Comparison of ENCODE assay signal across 8 mouse cellular contexts in genomic region chr7:45332685-45333425, GRCm38 (mm10). TPM values are rescaled to one million over a fixed set of nuclear protein-coding genes. Genes with fewer than 3 reads are reported as not detected.
DNase-seq lines count a peak whose midpoint lies in the region; ATAC-seq and TF ChIP-seq lines count a peak whose summit lies in the region.

No protein-coding gene starts in this region.

- no peaks in the 10 kb centered on the region for H3K36me3 ChIP-seq in hindbrain, postnatal 0 days (ENCODE audit: insufficient read depth, low read length)
- H3K36me3 ChIP-seq in liver, embryonic 12.5 days: no peaks in the 10 kb centered on the region

- peak overlapping the region; percentile 93 for H3K4me2 ChIP-seq in hindbrain, postnatal 0 days (ENCODE audit: low read depth, low read length)
- H3K4me2 ChIP-seq in liver, embryonic 12.5 days: peak overlapping the region; percentile 80

- H3K9me3 ChIP-seq in hindbrain, postnatal 0 days (ENCODE audit: low read length): no peaks in the 10 kb centered on the region
- H3K9me3 ChIP-seq in liver, embryonic 12.5 days (replicated peaks): no peaks in the 10 kb centered on the region

- peak overlapping the region; percentile 71 for H3K4me3 ChIP-seq in left cerebral cortex, adult 2 months
- peak overlapping the region; percentile 74 for H3K4me3 ChIP-seq in brown adipose tissue, adult 24 weeks (ENCODE audit: insufficient read depth, low read depth, low read length)
- peak overlapping the region; percentile 90 for H3K4me3 ChIP-seq in gastrocnemius, adult 2 months
- peak overlapping the region; percentile 61 for H3K4me3 ChIP-seq in hindbrain, postnatal 0 days (ENCODE audit: low read length)
- H3K4me3 ChIP-seq in liver, embryonic 12.5 days: peak overlapping the region; percentile 57

- H3K4me1 ChIP-seq in brown adipose tissue, adult 24 weeks (ENCODE audit: control insufficient read depth, insufficient read depth, insufficient read length, low read length): peaks cover 11% of the 10 kb centered on the region
- H3K4me1 ChIP-seq in hindbrain, postnatal 0 days (ENCODE audit: insufficient read depth, low read length): peaks cover 5% of the 10 kb centered on the region; the same call in 1 of the 2 replicates
- peaks cover 31% of the 10 kb centered on the region for H3K4me1 ChIP-seq in liver, embryonic 12.5 days

- H3K27ac ChIP-seq in left cerebral cortex, adult 2 months: peak overlapping the region; percentile 89
- peak overlapping the region; percentile 42; the same call in 1 of the 2 replicates for H3K27ac ChIP-seq in brown adipose tissue, adult 24 weeks (replicated peaks; ENCODE audit: low read depth, low read length)
- H3K27ac ChIP-seq in gastrocnemius, adult 2 months: peak overlapping the region; percentile 99
- H3K27ac ChIP-seq in hindbrain, postnatal 0 days: peak overlapping the region; percentile 69
- H3K27ac ChIP-seq in liver, embryonic 12.5 days: no peak overlapping the region

- peak overlapping the region; percentile 68 for H3K9ac ChIP-seq in hindbrain, postnatal 0 days (replicated peaks; ENCODE audit: low read length)
- H3K9ac ChIP-seq in liver, embryonic 12.5 days: peak overlapping the region; percentile 60

- TF ChIP-seq CTCF in left cerebral cortex, adult 2 months (IDR thresholded peaks at IDR 0.05): no peak
- TF ChIP-seq CTCF in gastrocnemius, adult 2 months (IDR thresholded peaks at IDR 0.05): no peak
- no peak for TF ChIP-seq CTCF in hindbrain, postnatal 0 days (IDR thresholded peaks at IDR 0.05; ENCODE audit: low read depth)

- WGBS in hindbrain, postnatal 0 days: 2% methylated on average over 21 of the region's 22 CpGs
- 8% methylated on average over 22 of the region's 22 CpGs for WGBS in liver, embryonic 12.5 days (ENCODE audit: insufficient replicate concordance)

- H3K27me3 ChIP-seq in hindbrain, postnatal 0 days (ENCODE audit: insufficient read depth, low read length): no peaks in the 10 kb centered on the region
- H3K27me3 ChIP-seq in liver, embryonic 12.5 days (replicated peaks): peaks cover 67% of the 10 kb centered on the region

- peak; percentile 64 for ATAC-seq in hindbrain, postnatal 0 days
- peak; percentile 16; the same call in 1 of the 2 replicates for ATAC-seq in liver, embryonic 12.5 days
- peak; percentile 9; the same call in 1 of the 2 replicates for ATAC-seq in monocyte, adult 5-6 weeks (replicated peaks; ENCODE audit: insufficient number of reproducible peaks, low FRiP score, low TSS enrichment, poor library complexity, severe bottlenecking)

- peak in 1 of 2 experiments; percentile 44 for DNase-seq in left cerebral cortex, adult 2 months (ENCODE audit: extremely low spot score in 1 of 2, low spot score in 2 of 2)
- DNase-seq in left cerebral cortex, adult 11 months (ENCODE audit: low spot score): no peak
- DNase-seq in gastrocnemius, adult 2 months: peak; percentile 65
- peak; percentile 56 for DNase-seq in hindbrain, postnatal 0 days (ENCODE audit: low spot score)
- no peak for DNase-seq in layer of hippocampus, postnatal 14 days (ENCODE audit: low spot score in 2 of 2)

- intact Hi-C loops in left cerebral cortex, adult 2 months (cut with DNase I): no loop called here
- intact Hi-C loops in gastrocnemius, adult 2 months (cut with DNase I): no loop called here

RNA-seq across cellular contexts. Expression of gene Trpm4, which starts 0.7 kb away (rescaled TPM):
- total RNA-seq in left cerebral cortex, adult 2 months (2021): 10 to 100 TPM; 18.5 to 24.6 TPM
- 4.0 and 5.0 TPM in 2 replicates for polyA plus RNA-seq in brown adipose tissue, adult 24 weeks (2012; ENCODE audit: insufficient read depth, insufficient read length, missing spikeins)
- 10 to 100 TPM; 33.9 to 34.7 TPM for total RNA-seq in gastrocnemius, adult 2 months (2021)
- 29.5 and 35.7 TPM in 2 replicates for total RNA-seq in hindbrain, postnatal 0 days (2014; rRNA removed)
- 11.2 and 13.0 TPM in 2 replicates for polyA plus RNA-seq in hindbrain, postnatal 0 days (2015; fragmentation: Nextera tagmentation; extraction: Ambion mirVana)
- polyA plus RNA-seq in liver, embryonic 12.5 days (2016; fragmentation: Nextera tagmentation; extraction: Ambion mirVana): 1.2 and 2.2 TPM in 2 replicates
- total RNA-seq in monocyte, adult 5-6 weeks (2017): 9.7 to 15.3 TPM (median 10.4 TPM) in 3 replicates
- 10 to 100 TPM; 14.8 to 15.5 TPM for total RNA-seq in layer of hippocampus, postnatal 14 days (2021)

RNA-seq across cellular contexts. Expression of gene Hrc, which starts 2.2 kb away (rescaled TPM):
- under 1 TPM; 0.23 to 0.61 TPM for total RNA-seq in left cerebral cortex, adult 2 months (2021)
- 8.1 and 16.2 TPM in 2 replicates for polyA plus RNA-seq in brown adipose tissue, adult 24 weeks (2012; ENCODE audit: insufficient read depth, insufficient read length, missing spikeins)
- total RNA-seq in gastrocnemius, adult 2 months (2021): 1,000 to 10,000 TPM in 1 of 2 experiments, 100 to 1,000 TPM in 1; 818 to 1,018 TPM
- total RNA-seq in hindbrain, postnatal 0 days (2014; rRNA removed): 0.26 and 0.72 TPM in 2 replicates
- 0.16 and 0.34 TPM in 2 replicates for polyA plus RNA-seq in hindbrain, postnatal 0 days (2015; fragmentation: Nextera tagmentation; extraction: Ambion mirVana)
- polyA plus RNA-seq in liver, embryonic 12.5 days (2016; fragmentation: Nextera tagmentation; extraction: Ambion mirVana): 0.08 and 0.23 TPM in 2 replicates
- not detected in 3 replicates for total RNA-seq in monocyte, adult 5-6 weeks (2017)
- total RNA-seq in layer of hippocampus, postnatal 14 days (2021): under 1 TPM; 0.50 to 0.69 TPM

RNA-seq across cellular contexts. Expression of gene Ppfia3, which starts 34.0 kb away (rescaled TPM):
- 100 to 1,000 TPM; 156 to 159 TPM for total RNA-seq in left cerebral cortex, adult 2 months (2021)
- not detected in 2 replicates for polyA plus RNA-seq in brown adipose tissue, adult 24 weeks (2012; ENCODE audit: insufficient read depth, insufficient read length, missing spikeins)
- under 1 TPM; 0.08 to 0.10 TPM for total RNA-seq in gastrocnemius, adult 2 months (2021)
- total RNA-seq in hindbrain, postnatal 0 days (2014; rRNA removed): 91.9 and 107 TPM in 2 replicates
- 25.5 and 26.7 TPM in 2 replicates for polyA plus RNA-seq in hindbrain, postnatal 0 days (2015; fragmentation: Nextera tagmentation; extraction: Ambion mirVana)
- 0.37 and 0.45 TPM in 2 replicates for polyA plus RNA-seq in liver, embryonic 12.5 days (2016; fragmentation: Nextera tagmentation; extraction: Ambion mirVana)
- 0.19 TPM in 1 of 3 replicates, not detected in the others for total RNA-seq in monocyte, adult 5-6 weeks (2017)
- 100 to 1,000 TPM; 133 TPM for total RNA-seq in layer of hippocampus, postnatal 14 days (2021)

RNA-seq across cellular contexts. Expression of gene Lin7b, which starts 37.5 kb away (rescaled TPM):
- total RNA-seq in left cerebral cortex, adult 2 months (2021): 100 to 1,000 TPM; 156 to 178 TPM
- not detected in 2 replicates for polyA plus RNA-seq in brown adipose tissue, adult 24 weeks (2012; ENCODE audit: insufficient read depth, insufficient read length, missing spikeins)
- not detected for total RNA-seq in gastrocnemius, adult 2 months (2021)
- total RNA-seq in hindbrain, postnatal 0 days (2014; rRNA removed): 87.4 and 94.2 TPM in 2 replicates
- polyA plus RNA-seq in hindbrain, postnatal 0 days (2015; fragmentation: Nextera tagmentation; extraction: Ambion mirVana): 69.3 and 76.1 TPM in 2 replicates
- 0.38 TPM in 1 of 2 replicates, not detected in the other for polyA plus RNA-seq in liver, embryonic 12.5 days (2016; fragmentation: Nextera tagmentation; extraction: Ambion mirVana)
- total RNA-seq in monocyte, adult 5-6 weeks (2017): not detected in 3 replicates
- total RNA-seq in layer of hippocampus, postnatal 14 days (2021): 100 to 1,000 TPM; 148 to 157 TPM

RNA-seq across cellular contexts. Expression of gene Slc6a21, which starts 55.5 kb away (rescaled TPM):
- under 1 TPM in 1 of 2 experiments, not detected in 1; 0.23 TPM for total RNA-seq in left cerebral cortex, adult 2 months (2021)
- not detected in 2 replicates for polyA plus RNA-seq in brown adipose tissue, adult 24 weeks (2012; ENCODE audit: insufficient read depth, insufficient read length, missing spikeins)
- total RNA-seq in gastrocnemius, adult 2 months (2021): not detected
- not detected in 2 replicates for total RNA-seq in hindbrain, postnatal 0 days (2014; rRNA removed)
- polyA plus RNA-seq in hindbrain, postnatal 0 days (2015; fragmentation: Nextera tagmentation; extraction: Ambion mirVana): not detected in 2 replicates
- polyA plus RNA-seq in liver, embryonic 12.5 days (2016; fragmentation: Nextera tagmentation; extraction: Ambion mirVana): not detected in 2 replicates
- total RNA-seq in monocyte, adult 5-6 weeks (2017): not detected in 3 replicates
- not detected for total RNA-seq in layer of hippocampus, postnatal 14 days (2021)

Comparison
In these comparisons a context has a peak if more than half of its experiments do, and no peak if none do; other contexts are left out.
1. DNase-seq: peak in gastrocnemius, adult 2 months (single experiment) and hindbrain, postnatal 0 days (single experiment); none in left cerebral cortex, adult 11 months (single experiment) and layer of hippocampus, postnatal 14 days (0 of 2).
2. ATAC-seq: peak in every context shown above with its lines; median percentile 64 in hindbrain, postnatal 0 days; 16 in liver, embryonic 12.5 days; 9 in monocyte, adult 5-6 weeks.
3. RNA of gene Hrc, which starts 2.2 kb away (total RNA-seq): 818 to 1,018 TPM in gastrocnemius, adult 2 months; 0.50 to 0.69 TPM in layer of hippocampus, postnatal 14 days, 0.23 to 0.61 TPM in left cerebral cortex, adult 2 months, 0.26 to 0.72 TPM in hindbrain, postnatal 0 days and not detected in monocyte, adult 5-6 weeks; every median in the first group is over 100 times any median in the second.
4. RNA of gene Ppfia3, which starts 34.0 kb away (total RNA-seq): 156 to 159 TPM in left cerebral cortex, adult 2 months, 133 TPM in layer of hippocampus, postnatal 14 days and 91.9 to 107 TPM in hindbrain, postnatal 0 days; 0.19 TPM in monocyte, adult 5-6 weeks and 0.08 to 0.10 TPM in gastrocnemius, adult 2 months; every median in the first group is over 10 times any median in the second.
5. Peak in every context shown above with its lines, with median percentiles within 50 percentile points of each other: H3K4me3 ChIP-seq.